Mouse (Mus musculus): ENCODE measurements around the gene Ralgps1. TPM values are rescaled to one million over a fixed set of nuclear protein-coding genes. Genes with fewer than 3 reads are reported as not detected.

The Ralgps1 gene
- polyA plus RNA-seq, 1 experiment from 2014 or later = 0.63 TPM

GRCm38 (mm10) chr2:33179930-33180630 is 191.2 kb downstream of the Ralgps1 start:
- Histone ChIP-seq H3K4me2 (no peak overlapping the region), H3K9me3 (replicated peaks) (no peaks in the 10 kb centered on the region), H3K27ac (no peak overlapping the region), H3K4me3 (replicated peaks) (no peak overlapping the region), H3K27me3 (no peaks in the 10 kb centered on the region), H3K4me1 (replicated peaks) (peaks cover 13% of the 10 kb centered on the region), H3K36me3 (no peaks in the 10 kb centered on the region), H3K9ac (no peak overlapping the region)
- DNase-seq (no peak), ATAC-seq (ENCODE audit: low read depth) (no peak)
- WGBS (ENCODE audit: insufficient replicate concordance) = 71% methylated on average over 16 of the region's 16 CpGs

DNA sequence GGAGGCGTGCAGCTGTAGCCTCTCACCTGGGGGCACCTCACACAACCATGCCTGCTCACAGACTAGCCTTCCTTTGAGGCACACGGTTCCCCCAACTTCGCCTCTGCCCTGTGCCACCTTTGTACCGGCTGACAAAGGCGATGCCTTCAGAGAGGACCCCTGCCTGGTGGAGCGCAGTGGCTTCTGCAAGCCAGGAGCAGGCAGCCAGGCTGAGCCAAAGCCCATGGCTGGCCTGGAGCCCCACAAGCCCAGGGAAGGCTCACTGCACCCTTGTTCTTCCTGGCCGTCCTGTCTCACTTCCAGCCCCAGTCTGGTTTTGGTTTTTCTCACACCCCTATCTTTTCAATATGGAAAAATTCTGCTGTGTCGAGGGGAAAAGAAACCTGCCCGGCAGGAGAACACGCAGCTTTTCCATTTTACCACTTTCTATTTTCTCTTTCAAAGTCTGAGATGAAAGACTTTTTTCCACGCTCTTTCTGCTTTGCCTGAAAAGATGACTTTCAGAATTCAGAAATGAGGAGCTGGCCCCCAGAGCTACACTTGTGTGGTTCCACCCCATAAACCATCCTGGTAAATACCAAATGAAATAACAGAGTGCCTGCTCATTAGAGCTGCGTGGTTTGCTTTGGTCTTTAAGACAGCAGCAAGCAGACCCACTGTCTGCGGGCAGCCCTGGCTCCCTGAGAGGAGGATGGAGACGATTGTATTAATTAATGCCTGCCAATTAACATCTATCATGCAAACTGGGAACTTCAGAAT is 191.9 kb downstream of the Ralgps1 start:
- Histone ChIP-seq H3K4me3 (replicated peaks) (no peak overlapping the region), H3K27me3 (no peaks in the 10 kb centered on the region), H3K4me2 (no peak overlapping the region), H3K27ac (no peak overlapping the region), H3K36me3 (no peaks in the 10 kb centered on the region), H3K9ac (no peak overlapping the region), H3K4me1 (replicated peaks) (peaks cover 13% of the 10 kb centered on the region), H3K9me3 (replicated peaks) (no peaks in the 10 kb centered on the region)
- WGBS (ENCODE audit: insufficient replicate concordance) = 73% methylated on average over 14 of the region's 14 CpGs
- no peak for DNase-seq
- ATAC-seq (ENCODE audit: low read depth) = no peak

DNA sequence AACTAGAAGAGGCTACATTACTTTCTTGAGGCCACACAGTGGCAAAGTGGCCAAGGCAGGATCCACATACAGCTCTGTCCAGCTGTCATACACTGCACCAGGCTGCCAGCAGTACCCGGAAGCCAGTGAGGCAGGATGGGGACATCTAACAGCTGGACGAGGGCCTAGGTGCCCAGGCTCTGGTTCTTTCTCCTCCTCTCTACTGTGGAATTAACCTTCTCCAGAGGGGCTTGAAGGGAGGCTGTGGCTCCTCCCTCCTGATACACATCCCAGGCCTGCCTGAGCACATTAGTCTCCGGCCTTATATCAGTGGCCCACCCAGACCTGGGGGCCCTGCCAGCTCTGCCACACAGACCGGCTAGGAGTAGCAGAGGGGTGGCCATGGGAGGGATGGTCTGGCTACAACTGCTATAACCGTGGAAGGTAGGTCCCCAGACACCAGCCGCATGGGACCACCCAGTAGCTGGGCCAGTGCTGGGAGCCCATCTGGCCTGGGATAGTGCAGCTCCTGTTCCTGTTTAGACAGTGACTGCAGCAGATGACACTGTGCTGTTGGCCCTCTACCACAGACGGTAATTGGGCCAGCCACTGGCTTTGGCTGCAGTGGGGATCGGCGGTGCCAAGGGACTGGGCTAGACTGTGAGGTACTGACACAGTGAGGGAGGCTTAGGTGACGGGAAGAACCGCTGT is 192.9 kb downstream of the Ralgps1 start:
- H3K4me1 ChIP-seq (replicated peaks) = peaks cover 13% of the 10 kb centered on the region
- ATAC-seq (ENCODE audit: low read depth) (0 out of 2 replicates have a peak, but pooled peaks have one; percentile 12), DNase-seq (no peak)
- H3K4me3 ChIP-seq (replicated peaks) = no peak overlapping the region
- H3K27me3 ChIP-seq = no peaks in the 10 kb centered on the region
- no peak overlapping the region for H3K9ac ChIP-seq
- no peaks in the 10 kb centered on the region for H3K36me3 ChIP-seq
- no peak overlapping the region for H3K4me2 ChIP-seq
- no peaks in the 10 kb centered on the region for H3K9me3 ChIP-seq (replicated peaks)
- peak overlapping the region; percentile 1; the same call in 1 of the 2 replicates for H3K27ac ChIP-seq
- 60% methylated on average over 11 of the region's 11 CpGs for WGBS (ENCODE audit: insufficient replicate concordance)

DNA sequence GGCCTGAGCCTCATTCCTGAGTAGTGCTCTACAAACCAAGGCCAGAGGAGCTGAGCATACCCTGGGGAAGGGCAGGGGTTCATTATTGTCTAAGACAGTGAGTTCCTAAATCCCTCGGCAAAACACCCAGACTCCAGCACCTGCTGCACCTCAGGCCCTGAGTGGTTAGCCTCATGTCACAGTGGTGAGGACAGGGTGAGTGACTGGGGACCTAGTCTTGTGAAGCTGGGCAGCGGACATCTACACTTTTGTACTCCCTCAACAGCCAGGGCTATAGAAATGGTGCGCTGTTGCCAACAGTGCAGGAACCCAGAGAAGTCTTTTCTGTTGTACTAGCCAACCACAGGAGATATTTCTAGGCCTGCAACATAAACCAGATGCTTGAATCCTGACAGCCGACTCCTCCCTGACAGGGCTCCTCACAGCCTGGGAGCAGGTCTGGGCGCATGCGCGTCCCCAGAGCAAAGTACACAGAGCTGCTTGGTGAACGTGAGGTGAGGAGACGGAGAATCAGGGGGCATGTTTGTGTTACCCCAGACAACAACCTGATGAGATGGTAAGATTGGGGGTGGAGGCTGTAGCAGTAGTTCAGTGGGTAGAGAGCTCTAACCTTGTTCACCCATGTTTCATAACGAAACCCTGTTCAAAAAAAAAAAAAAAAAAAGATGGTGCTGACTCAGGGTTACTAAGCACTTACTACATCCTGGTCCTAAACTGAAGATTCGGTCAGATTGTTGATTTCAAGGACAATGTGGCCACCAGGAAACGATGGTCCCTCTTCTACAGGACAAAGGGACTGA is 193.6 kb downstream of the Ralgps1 start:
- ATAC-seq (ENCODE audit: low read depth) (0 out of 2 replicates have a peak, but pooled peaks have one; percentile 36), DNase-seq (peak; percentile 5)
- Histone ChIP-seq H3K36me3 (no peaks in the 10 kb centered on the region), H3K4me1 (replicated peaks) (peaks cover 13% of the 10 kb centered on the region), H3K9me3 (replicated peaks) (no peaks in the 10 kb centered on the region), H3K4me2 (no peak overlapping the region), H3K27ac (peak overlapping the region; percentile 1; the same call in 1 of the 2 replicates), H3K4me3 (replicated peaks) (no peak overlapping the region), H3K9ac (no peak overlapping the region), H3K27me3 (no peaks in the 10 kb centered on the region)
- WGBS (ENCODE audit: insufficient replicate concordance) = 63% methylated on average over 12 of the region's 12 CpGs

DNA sequence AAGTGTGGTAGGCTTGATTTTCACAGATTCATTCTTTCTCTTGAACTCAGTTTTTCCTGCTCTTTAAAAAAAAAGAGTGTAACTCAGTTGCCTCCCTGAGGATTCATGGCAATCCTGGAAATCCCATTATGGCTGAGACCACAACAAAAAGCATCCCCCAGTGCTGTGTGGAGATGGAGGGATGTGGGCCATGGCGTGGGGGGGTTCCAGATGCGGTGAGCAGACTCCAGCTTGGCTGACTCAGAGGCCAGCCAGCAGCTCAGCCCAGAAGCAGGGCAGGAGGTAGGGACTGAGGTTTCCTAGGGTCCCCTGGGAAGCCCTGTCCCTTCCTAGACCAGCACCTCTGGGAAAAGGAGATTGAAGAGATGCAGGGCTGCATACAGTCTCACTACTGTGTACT is 194.4 kb downstream of the Ralgps1 start:
- Histone ChIP-seq H3K27ac (no peak overlapping the region), H3K4me1 (replicated peaks) (peaks cover 13% of the 10 kb centered on the region), H3K36me3 (no peaks in the 10 kb centered on the region), H3K4me3 (replicated peaks) (no peak overlapping the region), H3K9ac (no peak overlapping the region), H3K9me3 (replicated peaks) (no peaks in the 10 kb centered on the region), H3K27me3 (no peaks in the 10 kb centered on the region), H3K4me2 (no peak overlapping the region)
- DNase-seq = no peak
- no peak for ATAC-seq (ENCODE audit: low read depth)
- WGBS (ENCODE audit: insufficient replicate concordance) = 50% methylated on average over 2 of the region's 2 CpGs

DNA sequence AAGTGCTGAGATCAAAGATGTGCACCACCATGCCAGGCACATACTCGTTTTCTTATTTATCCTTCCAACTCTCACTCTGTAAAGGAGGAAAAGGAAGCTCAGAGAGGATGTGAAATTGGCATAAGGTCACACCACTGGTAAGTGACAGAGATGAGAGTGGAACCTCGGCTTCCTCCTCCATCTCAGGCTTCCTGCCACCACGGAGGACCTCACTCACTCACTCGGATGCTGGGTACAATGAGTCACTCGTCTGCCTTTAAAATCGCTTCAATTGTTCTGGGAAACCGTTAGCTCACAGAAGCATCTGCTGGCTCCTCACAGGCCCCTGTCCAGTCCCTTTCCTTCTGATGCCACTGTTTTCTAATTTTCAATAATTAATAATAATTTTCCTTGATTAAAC is 194.8 kb downstream of the Ralgps1 start:
- no peak overlapping the region for H3K4me2 ChIP-seq
- H3K9me3 ChIP-seq (replicated peaks) = no peaks in the 10 kb centered on the region
- peaks cover 13% of the 10 kb centered on the region for H3K4me1 ChIP-seq (replicated peaks)
- no peak for ATAC-seq (ENCODE audit: low read depth)
- DNase-seq = no peak
- H3K9ac ChIP-seq = no peak overlapping the region
- H3K4me3 ChIP-seq (replicated peaks) = no peak overlapping the region
- WGBS (ENCODE audit: insufficient replicate concordance) = 20% methylated on average over 7 of the region's 7 CpGs
- H3K27ac ChIP-seq = no peak overlapping the region
- H3K36me3 ChIP-seq = no peaks in the 10 kb centered on the region
- H3K27me3 ChIP-seq = no peaks in the 10 kb centered on the region

DNA sequence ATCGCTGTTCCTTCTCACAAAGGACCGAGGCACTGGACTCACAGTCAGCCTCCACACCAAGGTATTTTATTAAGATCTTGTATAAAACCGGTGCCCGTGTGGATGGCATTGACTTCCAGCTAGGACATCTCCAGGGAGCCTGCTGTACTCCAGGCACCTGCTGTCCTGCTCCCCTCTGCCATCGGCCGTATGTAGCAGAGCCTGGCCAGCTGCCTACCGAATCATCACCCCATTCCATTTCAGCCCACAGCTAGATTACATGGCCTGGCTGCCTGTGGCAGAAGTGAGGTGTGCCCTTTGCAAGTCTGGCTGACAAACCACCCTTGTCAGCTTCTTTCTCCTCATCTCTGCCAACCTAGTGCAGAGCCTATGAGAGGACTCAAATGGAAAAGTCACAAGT is 197.6 kb downstream of the Ralgps1 start:
- Histone ChIP-seq H3K9me3 (replicated peaks) (no peaks in the 10 kb centered on the region), H3K36me3 (no peaks in the 10 kb centered on the region), H3K9ac (no peak overlapping the region), H3K27ac (no peak overlapping the region), H3K27me3 (no peaks in the 10 kb centered on the region), H3K4me1 (replicated peaks) (peaks cover 13% of the 10 kb centered on the region), H3K4me2 (no peak overlapping the region), H3K4me3 (replicated peaks) (no peak overlapping the region)
- ATAC-seq (ENCODE audit: low read depth) (no peak), DNase-seq (no peak)
- 80% methylated on average over 7 of the region's 7 CpGs for WGBS (ENCODE audit: insufficient replicate concordance)

DNA sequence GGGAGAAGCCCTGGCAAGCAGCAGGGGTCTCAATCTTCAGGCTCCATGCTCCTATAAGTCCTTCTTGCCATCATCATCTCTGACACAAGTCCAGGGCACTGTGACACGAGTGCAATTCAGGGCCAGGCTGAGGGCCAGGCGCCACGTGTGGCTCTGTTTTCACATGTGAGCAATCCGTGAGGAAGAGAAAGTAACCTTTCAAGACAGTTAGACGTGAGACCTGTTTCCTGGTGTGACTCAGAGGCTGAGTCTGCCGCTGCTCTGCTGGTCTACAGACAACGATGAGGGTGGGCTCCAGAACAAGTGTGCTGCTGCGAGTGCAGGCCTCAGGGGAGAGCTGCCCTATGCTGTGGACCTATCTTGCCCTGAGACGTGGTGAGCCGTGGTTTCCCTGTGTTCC is 198.2 kb downstream of the Ralgps1 start:
- DNase-seq = no peak
- H3K27ac ChIP-seq = no peak overlapping the region

GRCm38 (mm10) chr2:33170777-33171565 is 200.3 kb downstream of the Ralgps1 start:
- H3K9me3 ChIP-seq (replicated peaks) = no peaks in the 10 kb centered on the region
- H3K4me1 ChIP-seq (replicated peaks) = no peaks in the 10 kb centered on the region
- H3K9ac ChIP-seq = no peak overlapping the region
- H3K36me3 ChIP-seq = no peaks in the 10 kb centered on the region
- 66% methylated on average over 10 of the region's 10 CpGs for WGBS (ENCODE audit: insufficient replicate concordance)
- no peak overlapping the region for H3K4me3 ChIP-seq (replicated peaks)
- ATAC-seq (ENCODE audit: low read depth) (no peak), DNase-seq (no peak)
- no peak overlapping the region for H3K4me2 ChIP-seq
- no peaks in the 10 kb centered on the region for H3K27me3 ChIP-seq
- H3K27ac ChIP-seq = no peak overlapping the region

More for the DNA sequence above, 198.2 kb downstream of the Ralgps1 start:
- ATAC-seq (ENCODE audit: low read depth) = no peak
- Histone ChIP-seq H3K4me1 (replicated peaks) (peaks cover 9% of the 10 kb centered on the region), H3K36me3 (no peaks in the 10 kb centered on the region), H3K9me3 (replicated peaks) (no peaks in the 10 kb centered on the region), H3K4me3 (replicated peaks) (no peak overlapping the region), H3K4me2 (no peak overlapping the region), H3K9ac (no peak overlapping the region), H3K27me3 (no peaks in the 10 kb centered on the region)
- 44% methylated on average over 10 of the region's 10 CpGs for WGBS (ENCODE audit: insufficient replicate concordance)

- no peaks in the 10 kb centered on the region for H3K36me3 ChIP-seq
- peaks cover 6% of the 10 kb centered on the region; the same call in 1 of the 2 replicates for H3K4me1 ChIP-seq (replicated peaks)
- H3K4me2 ChIP-seq = no peak overlapping the region
- WGBS (ENCODE audit: insufficient replicate concordance) = 72% methylated on average over 6 of the region's 6 CpGs
- H3K27me3 ChIP-seq = no peaks in the 10 kb centered on the region
- no peak overlapping the region for H3K4me3 ChIP-seq (replicated peaks)
- H3K9ac ChIP-seq = no peak overlapping the region
- no peak overlapping the region for H3K27ac ChIP-seq
- no peaks in the 10 kb centered on the region for H3K9me3 ChIP-seq (replicated peaks)
- ATAC-seq (ENCODE audit: low read depth) (no peak), DNase-seq (no peak)
These were observed 201.8 kb downstream of the Ralgps1 start for GRCm38 (mm10) chr2:33169445-33169844.

Data from liver, embryonic 13.5 days (tissue).